Mouse (Mus musculus) thymus, postnatal 14 days (tissue): ENCODE measurements around the gene Ndufc2.

ENCODE experiments used
- DNase-seq: peaks from one replicate; pipeline ENCODE4 v3.0.0; 2021

The Ndufc2 gene

DNA sequence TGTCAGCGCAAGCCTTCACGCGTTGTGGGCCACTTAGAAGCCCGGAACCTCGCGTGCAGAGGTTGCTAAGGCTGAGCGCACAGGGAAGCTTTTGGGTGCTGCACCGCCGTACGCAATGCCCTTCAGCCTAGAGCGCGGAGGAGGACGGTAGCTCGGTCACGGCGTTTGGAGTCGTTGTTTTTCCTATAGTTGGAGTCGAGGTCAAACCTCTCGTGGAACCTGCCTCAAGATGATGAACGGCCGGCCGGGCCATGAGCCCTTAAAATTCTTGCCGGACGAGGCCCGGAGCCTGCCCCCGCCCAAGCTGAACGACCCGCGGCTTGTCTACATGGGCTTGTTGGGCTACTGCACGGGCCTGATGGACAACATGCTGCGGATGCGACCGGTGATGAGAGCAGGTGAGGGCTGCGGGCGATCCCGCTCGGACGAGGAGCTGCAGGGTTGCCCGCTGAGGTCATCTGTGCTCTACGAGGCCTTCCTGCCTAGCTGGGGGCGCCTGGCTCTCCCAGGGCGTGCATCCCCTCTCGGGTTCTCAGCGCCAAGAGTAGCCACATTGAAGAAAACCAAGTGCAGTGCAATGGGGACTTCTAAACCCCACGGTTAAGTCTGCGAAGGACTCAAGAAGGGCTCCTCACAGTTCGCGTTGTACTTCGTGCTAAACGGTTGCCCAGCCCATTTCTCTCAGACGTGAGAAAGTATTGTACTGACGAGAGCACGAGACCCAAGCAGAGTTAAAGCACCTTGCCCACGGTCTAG is at the start of gene Ndufc2:
Ndufc2 (plus strand) TSS at position 44 of the 756 bp plus-strand sequence.
- peak; percentile 77 for DNase-seq

DNA sequence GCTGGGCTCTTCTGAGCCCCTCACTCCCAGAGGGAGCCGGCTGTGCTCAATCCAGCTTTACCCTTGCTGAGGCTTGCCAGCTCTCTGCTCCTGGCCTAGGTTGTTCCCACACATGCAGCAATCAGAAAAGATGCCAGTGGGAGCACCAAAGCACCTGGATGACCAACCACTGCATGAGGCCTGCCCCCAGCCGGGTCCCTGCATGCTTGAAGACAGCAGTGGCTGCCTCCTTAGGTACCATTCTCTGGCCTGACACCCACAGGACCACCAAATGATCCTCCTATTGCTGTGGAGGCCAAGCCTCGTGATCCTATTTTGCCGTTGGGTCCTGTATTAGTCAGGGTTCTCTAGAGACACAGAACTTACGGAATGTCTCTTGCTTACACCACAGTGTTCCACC is 48.9 kb upstream of the Ndufc2 start:
- DNase-seq, result no peak

DNA sequence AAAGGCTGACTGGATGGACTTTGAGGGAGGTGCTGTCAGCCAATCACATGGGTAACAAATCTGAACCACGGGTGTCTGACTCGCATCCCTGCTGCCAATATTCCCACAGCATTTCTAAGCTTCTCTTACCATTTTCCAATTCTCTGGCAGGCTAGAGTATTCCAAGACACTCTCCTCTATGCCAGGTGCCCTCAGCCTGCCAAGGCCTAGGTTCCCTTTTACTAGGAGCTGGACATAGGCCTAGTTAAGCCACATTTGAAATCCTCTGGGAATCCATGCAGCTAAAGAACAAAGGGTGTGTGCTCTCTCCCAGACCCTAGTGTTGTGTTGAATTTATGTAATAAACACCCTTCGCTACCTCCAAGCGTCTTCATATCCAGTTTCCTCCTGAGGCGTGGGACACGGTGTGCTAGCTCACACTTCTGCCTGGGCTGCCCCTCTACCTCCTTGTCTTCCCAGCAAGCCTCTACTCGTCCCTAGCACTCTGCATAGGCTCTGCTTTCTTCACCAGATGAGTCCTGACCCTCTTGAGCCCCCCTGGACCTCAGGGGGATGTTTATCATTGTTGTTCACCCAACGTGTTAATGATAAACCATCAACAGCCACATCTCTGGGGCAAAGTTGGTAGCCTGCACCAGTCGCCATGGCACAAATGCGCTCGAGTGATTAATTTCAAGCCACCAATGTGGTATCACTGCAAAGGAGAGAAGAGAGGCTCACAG is 47.9 kb upstream of the Ndufc2 start:
- no peak for DNase-seq

DNA sequence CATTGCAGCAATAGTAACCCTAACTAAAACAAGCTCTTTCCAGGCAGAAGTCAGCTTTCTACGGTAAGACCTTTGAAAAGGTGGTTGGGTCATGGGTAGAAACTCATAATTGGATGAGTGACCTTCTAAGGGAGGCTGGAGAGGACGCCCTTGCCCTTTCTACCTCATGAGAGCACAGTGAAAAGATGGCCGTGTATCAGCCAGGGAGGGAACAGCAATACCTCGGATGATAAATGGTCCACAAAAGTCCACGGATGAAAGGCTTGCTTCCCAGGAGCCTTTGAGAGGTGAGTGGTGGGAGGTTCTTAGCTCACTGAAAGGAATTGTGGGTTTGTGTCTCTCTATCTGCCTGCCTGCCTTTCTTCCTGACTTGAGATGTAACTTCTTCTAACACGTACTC is 46.4 kb upstream of the Ndufc2 start:
- no peak for DNase-seq

DNA sequence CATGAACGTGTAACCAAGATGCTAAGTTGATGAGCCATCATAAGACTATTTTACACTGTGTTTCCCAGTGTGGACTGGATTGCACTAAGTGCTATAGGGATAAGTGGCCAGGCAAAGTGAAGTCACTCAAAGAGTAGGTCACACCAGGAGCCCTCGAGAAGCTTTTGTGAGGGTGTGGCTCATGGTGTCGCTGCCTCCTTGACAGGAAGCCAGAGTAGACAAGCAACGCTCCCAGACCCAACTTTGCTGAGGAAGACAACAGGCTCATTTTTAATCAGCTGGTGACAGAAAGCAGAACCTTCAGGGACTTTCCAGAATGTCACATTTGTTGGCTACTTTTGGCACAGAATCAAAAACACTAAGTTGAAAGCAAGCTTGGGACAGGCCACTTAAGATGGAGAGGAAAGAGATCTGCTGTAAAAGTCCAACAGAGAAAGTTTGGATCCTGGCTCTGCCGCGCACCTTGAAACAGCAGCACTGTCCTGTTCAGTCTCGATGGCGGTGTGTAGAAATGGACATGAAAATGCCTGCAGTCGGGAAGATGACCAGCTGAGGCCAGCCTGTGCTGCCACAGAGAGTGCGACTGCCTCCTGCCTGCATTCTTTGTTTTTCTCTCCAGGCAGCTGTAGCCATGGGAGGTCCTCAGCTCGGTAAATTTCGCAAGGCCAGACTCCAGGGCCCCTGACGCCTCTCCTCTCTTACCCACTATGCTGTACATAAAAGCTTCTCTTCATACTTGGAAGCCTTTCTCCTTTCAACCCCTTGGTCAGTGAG is 44.5 kb upstream of the Ndufc2 start:
- DNase-seq, result no peak

DNA sequence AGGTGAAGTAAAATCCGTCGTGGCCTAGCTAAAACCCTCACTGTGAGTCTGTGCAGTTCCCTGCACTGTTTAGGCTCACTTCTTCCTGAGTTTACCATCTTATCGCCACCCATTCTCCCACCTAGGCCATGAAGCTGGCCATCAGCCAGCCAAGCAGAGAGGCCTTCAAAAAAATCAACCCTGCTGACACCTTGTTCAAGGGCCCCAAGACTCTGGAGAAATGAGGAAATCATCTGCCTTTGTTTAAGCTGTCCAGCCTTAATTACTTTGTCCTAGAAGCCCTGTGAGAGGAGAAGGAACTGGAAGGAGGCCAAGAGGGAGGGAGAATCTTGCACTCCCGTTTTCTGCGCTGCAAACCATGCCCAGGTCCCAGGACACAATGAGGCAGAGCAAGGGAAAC is 43.5 kb upstream of the Ndufc2 start:
- DNase-seq, result no peak

DNA sequence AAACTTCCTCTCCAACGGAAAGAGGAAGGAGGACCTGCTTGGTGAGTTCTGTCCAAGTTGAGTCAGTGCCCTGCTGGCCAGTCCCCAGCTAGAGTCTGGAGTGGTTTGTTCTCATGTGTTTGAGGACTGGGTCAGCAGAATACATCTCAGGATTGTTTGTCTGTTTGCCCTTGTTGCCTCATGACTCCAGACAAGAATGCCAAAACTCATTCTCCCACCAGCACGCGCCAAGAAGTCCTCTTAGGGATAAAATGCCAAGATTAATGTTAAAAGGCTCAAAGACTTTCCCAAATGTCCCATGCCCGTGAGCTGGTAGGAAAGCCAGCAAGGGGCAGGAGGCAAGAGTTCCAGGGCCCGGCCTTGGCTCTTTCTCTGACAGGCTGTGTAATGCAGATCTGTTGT is 42.9 kb upstream of the Ndufc2 start:
- DNase-seq, result no peak

DNA sequence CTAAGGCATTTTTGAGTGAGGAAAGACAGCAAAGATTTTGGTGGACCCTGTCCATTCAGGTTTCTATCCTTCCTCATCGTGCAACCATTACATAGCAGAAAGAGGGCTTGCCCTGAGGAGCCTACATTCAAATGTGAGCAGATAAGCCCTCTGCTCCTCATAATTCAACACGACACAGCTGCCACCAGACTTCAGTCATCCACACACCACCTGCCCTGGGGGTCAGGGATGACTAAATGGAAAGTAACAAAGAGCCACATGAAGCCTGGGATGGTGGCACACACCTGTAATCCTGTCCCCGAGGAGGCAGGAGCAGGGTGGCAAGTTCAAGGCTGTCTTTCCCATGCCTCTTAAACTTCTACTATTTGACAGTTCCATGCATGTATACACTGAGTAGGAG is 42.0 kb upstream of the Ndufc2 start:
- no peak for DNase-seq

DNA sequence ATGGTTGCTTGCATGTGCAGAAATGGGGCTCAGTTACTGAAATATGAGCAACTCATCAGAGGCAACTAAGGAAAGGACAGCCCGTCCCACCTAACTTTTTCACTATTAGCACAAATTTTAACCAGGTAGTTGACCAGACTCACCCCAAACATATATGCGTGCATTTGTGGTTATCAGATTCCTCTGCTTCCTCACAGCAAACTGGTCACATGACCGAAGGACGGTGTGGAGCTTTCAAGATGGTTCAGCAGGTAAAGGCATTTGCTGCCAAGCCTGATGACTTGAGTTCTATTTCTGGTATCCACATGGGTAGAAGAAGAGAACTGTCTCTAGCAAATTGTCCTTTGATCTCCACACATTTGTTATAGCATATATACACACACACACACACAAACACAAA is 41.5 kb upstream of the Ndufc2 start:
- DNase-seq, result no peak

DNA sequence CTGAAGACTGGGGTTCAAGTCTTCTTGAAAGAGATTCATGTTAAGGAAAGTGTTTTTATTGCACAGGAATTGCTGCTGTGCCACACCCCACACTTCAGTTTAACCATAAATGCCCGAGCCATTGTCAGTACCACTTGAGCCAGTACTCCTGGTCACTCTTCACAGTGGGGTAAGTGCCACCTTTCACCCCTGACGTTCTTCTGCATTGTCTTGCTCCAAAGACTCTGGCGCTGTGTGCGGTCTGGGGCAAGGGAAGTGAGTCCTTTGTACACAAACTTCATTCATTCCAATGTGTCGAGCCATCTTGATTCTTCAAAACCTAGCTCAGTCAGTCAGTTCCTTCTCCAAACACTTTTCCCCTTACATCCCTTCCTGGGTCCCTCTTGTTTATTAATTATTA is 39.6 kb upstream of the Ndufc2 start:
- no peak for DNase-seq

DNA sequence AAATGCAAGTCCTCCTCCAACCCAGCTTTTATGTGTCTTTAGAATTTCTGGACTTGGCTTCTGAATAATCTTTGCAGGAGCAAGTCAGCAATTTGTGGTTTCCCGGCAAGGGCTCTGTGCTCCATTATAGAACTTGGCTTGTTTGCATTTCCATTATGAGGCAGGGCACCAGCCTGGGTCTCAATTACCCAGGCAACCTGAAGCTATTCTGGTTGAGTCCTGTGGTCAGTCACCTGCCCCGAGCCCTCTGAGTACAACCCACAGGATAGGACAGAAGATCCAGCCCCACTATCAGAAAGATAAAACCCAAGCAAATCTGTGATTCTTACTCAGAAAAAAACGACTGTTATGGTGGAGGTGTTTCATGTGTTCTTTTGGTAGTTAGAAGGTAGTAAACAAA is 38.8 kb upstream of the Ndufc2 start:
- DNase-seq, result no peak

DNA sequence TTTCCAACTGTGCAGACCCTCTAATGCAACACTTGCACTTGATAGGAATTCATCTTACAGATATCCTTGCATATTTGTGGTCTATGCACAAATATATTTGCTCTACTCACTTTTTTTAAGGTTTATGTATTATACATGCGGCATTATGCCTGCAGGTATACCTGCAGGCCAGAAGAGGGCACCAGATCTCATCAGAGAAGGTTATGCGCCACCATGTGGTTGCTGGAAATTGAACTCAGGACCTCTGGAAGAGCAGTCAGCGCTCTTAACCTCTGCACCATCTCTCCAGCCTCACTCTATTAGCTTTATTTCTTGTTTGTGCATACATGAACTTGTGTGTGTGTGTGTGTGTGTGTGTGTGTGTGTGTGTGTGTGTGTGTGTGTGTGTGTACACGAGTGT is 38.3 kb upstream of the Ndufc2 start:
- DNase-seq, result peak; percentile 68

DNA sequence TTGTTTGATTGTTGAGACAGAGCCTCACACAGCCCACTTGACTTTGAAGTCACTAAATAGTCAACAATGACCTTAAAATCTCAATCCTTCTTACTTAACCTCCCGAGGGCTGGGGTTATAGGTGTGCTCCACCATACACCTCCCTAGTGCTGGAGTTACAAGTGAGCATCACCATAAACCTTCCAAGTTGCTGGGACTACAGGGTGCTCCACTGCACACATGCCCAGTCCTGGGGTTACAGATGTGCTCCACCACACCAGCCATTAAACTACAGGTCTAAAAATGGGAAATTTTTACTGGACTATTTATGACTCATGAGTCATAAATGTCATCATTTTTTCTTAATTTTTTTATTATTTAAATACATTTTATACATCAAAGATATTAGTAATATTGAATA is 33.9 kb upstream of the Ndufc2 start:
- no peak for DNase-seq

DNA sequence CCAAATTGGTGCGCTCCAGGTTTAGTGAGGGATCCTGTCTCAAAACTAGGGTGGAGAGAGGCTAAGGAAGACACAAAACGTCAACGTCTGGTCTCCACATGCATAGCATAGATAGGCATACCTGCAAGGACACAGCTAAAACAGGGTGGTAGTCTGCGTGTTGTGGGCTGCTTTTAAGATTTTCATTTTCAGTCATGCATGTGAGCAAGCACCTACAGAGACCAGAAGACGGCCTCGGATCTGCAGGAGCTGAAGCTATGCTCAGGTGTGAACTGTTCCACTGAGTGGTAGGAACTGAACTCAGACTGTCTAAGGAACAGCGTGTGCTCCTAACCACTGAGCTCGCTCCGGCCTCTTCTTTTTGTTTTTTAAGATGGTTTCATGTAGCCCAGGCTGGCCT is 24.7 kb upstream of the Ndufc2 start:
- DNase-seq, result no peak

DNA sequence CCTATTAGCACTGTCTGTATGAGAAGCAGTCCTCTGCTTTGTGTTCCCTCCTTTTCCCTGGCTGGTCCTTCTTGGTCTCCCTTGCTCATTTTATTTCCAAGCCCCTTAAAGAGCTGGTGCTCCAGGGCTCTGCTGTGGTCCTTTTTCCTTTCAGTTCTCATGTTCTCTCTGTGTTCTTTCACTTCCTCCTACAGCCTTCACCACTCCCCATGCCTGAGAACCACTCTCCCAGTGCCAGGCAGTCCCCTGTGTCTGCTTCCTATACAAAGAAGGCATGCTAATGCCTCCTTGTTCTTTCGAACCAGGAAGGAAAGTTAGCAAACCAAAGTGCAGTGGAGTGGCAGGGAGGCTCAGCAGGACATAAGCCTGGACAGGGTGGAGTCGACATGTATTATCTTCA is 23.9 kb upstream of the Ndufc2 start:
- DNase-seq, result no peak

DNA sequence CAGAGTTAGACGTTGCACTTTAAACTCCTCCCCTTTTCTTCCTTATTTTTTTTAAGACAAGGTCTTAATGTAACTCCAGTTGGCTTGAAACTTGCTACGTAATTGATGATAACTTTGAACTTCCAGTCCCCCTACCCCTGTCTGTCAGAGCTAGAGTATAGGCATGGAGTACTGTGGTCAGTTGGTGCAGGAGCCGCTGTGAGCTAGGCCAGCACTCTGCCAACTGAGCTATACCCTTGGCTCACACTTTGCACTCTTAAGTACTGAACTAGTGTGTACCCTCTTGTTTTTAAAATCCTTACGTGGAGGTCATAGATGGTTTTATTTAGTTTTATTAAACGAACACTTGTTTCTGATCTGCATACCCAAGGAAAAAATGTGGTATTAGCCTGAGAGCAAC is 20.5 kb upstream of the Ndufc2 start:
- no peak for DNase-seq

DNA sequence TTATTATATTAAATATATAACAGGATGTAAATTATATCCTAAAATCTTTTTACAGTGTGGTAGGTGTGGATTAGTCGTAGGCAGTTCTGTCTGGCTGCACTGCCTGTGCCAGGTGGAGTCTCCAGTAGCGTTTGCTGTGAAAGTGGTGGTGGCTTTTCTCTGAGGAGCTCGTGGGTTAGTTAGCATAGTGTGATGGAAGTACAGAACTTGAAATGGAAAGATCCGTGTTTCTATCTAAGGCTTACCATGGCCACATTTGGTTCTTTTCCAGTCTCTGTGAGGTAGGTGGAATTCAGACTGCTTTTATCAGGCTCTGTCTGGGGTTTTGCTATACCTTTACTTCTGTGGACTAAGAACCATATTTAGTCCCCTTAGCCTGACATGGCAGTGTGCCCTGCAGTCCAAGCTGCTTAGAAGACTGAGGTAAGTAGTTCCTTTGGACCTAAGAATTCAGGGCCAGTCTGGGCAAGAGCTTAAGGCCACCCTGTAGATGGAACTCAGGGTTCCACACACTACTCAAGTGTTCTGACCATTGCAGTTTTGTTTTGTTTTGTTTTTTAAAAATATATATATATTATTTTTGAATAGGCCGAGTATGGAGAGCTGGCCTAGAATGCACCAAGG is 19.2 kb upstream of the Ndufc2 start:
- no peak for DNase-seq

DNA sequence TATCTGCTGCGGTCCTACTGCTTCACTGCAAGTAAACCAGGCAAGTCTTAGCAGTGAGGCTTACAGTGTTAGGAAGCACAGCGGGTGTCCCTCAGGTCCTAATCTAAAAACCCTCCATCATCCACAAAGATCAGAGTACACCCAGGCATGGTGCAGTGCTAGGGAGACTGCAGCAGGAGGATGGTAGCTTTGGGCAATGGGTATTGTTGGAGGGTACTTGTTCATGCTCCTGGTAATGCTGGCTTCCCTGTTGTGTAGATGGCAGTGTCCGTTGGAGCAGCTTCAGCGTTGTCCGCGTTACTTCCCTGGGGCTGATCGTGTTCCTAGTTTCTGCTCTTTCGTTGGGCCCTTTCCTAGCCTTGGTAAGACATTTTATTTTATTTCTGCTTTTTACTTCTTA is 17.1 kb upstream of the Ndufc2 start:
- DNase-seq, result no peak

DNA sequence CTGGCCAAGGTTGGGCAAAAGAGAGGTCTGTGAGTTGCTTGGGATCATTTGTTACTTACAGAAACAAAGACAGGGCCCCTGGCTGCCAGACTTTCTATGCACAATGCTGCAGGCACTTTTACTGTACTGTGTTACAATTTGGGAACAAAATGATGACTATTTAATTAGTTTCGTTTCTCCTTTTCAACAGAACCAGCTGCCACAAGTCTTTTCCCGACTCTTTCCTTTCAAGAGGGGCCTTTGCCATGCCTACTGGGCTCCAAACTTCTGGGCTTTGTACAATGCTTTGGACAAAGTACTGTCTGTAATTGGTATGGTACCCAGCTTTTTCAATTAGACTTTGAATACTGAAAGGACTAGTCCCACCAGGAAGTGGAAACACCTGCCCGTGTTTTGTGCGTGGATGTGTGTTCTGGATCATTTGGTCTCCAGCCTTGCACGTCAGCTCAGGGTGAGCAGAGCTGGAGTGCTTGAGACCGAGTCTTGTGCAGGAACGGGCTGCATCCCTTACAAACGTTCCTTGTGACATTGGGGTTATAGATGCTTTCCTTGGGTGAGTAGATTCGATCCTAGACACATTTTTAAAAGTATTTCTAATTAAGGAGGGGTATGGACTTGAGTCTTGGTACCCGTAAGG is 16.2 kb upstream of the Ndufc2 start:
- no peak for DNase-seq

DNA sequence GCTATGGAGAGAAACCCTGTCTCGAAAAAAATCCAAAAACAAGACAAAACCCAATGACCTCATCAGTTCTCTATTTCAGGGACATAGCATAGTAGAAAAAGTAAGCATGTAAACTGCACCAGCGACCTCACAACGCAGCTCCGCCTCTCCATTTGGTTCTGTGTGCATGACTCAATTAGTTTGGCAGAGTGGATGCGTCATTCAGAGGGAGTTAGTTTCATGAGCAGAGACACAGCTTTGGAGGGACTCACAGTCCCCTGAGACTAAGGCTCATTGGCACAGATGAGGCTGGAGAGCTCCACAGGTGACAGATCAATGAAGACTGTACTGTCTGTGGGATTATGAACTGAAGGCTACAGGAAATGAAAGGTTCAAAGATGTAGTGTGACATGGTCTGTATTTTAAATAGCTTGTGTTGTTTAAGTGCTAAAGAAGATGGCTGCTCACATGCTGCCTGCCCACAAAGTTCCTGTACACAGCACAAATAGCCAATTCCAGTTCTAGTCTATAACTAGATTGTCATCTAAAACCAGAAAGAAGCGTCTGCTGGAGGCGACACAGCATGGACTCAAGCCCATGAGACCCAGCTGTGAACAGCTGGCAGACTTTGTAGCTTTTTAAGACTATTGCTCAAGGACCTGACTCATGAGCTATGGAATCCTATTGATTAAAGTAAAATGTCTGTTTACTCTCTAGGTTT is 13.5 kb upstream of the Ndufc2 start:
- DNase-seq, result no peak

DNA sequence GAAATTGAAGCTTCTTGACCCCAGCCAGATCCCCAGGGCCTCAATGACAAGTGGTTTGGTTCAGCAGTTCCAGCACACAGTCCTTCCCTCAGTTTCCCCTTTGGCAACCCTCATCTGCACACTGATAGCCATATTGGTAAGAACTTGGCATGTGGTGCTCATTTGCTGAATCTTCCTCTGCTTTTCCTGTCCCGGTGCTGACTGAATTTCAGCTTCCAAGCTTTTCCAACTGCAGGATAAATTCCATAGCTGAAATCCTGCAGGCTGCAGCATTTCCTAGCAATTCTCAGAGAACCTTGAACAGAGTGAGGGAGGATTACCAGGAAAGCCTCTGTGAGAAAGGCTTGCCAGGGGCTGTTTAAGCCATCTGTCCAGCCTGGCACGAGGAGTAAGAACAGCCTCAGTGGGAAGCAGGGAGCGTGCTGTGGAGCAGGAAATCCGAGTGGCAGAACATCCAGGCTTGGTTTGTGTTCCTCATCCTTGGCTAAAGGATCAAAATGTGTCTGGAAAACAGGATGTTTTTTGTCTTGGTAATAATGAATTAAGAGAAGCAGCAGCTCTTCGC is 12.9 kb upstream of the Ndufc2 start:
- no peak for DNase-seq

DNA sequence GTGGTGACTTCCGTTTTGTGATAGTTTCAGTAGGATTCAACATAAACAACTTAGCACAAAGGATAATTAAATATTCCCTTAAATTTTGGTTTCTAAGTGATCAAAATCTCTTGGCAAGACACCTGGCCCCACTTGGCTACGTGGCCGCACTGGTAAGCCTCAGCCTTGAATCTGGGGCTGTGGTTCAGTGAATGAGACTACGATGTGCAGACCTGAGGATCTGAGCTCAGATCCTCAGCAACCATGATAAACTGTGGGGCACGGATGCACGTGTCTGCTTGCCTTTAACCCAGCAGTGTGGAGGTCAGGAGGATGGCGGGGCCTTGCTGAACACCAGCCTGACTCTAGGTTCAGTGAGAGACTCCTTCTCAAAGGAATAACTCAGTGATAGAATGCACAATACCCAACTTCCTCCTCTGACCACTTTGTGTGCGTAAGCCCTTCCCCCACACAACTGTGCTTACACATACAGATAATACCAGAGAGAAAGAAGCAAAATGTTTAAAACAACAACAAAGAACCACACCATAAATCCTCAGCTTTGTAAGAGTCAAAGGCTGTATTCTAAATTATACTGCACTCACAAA is 12.1 kb upstream of the Ndufc2 start:
- DNase-seq, result peak; percentile 48
